Mouse (Mus musculus) bone marrow, adult 2 months (tissue): Measurements from ENCODE around the gene Borcs8. TPM values are rescaled to one million over a fixed set of nuclear protein-coding genes. Genes with fewer than 3 reads are reported as not detected.

Experiments used
- H3K27ac ChIP-seq: fragments of 200-500 bp; 2 replicates; pipeline ENCODE4 v1.5.1; 2012; ENCODE audit warnings: low read depth, mild to moderate bottlenecking, control low read depth, inconsistent platforms, low read length; ENCODE audit not compliant: control insufficient read depth, poor library complexity, insufficient read depth
- H3K4me1 ChIP-seq: fragments of 200-500 bp; 2 replicates; pipeline ENCODE4 v1.6.1; 2011; ENCODE audit warnings: low read length; ENCODE audit not compliant: control insufficient read depth, insufficient read depth
- H3K4me3 ChIP-seq: fragments of 200-500 bp; replicated peaks from 2 replicates; pipeline ENCODE3; 2011; ENCODE audit warnings: mild to moderate bottlenecking, low read depth, low read length, control low read depth; ENCODE audit not compliant: control insufficient read depth
- CTCF ChIP-seq: fragments of 200-500 bp; IDR thresholded peaks from 2 replicates; pipeline ENCODE4 v1.5.1; 2011; ENCODE audit warnings: low read length, control low read depth; ENCODE audit not compliant: control insufficient read depth, insufficient read depth
- POLR2A ChIP-seq: fragments of 200-500 bp; IDR thresholded peaks from 2 replicates; pipeline ENCODE4 v1.6.1; 2011; ENCODE audit warnings: low read depth, mild to moderate bottlenecking, control low read depth, low read length, borderline replicate concordance; ENCODE audit not compliant: control insufficient read depth
- WGBS: fragments of 180-500 bp; shearing (Covaris S2); methylation state at CpG from one replicate; pipeline ENCODE4 v1.1.7; 2018; 5-methylcytosine and 5-hydroxymethylcytosine counted together
- polyA plus RNA-seq: library from polyadenylated mRNA; stranded (reverse); fragments of >200 nt; gene quantifications from 2 replicates; pipeline ENCODE4 v1.2.4, GENCODE M21; 2011; ENCODE audit warnings: low replicate concordance; ENCODE audit not compliant: missing spikeins, insufficient read depth, insufficient read length

The Borcs8 gene
- polyA plus RNA-seq, 1 experiment: 33.6 TPM

DNA sequence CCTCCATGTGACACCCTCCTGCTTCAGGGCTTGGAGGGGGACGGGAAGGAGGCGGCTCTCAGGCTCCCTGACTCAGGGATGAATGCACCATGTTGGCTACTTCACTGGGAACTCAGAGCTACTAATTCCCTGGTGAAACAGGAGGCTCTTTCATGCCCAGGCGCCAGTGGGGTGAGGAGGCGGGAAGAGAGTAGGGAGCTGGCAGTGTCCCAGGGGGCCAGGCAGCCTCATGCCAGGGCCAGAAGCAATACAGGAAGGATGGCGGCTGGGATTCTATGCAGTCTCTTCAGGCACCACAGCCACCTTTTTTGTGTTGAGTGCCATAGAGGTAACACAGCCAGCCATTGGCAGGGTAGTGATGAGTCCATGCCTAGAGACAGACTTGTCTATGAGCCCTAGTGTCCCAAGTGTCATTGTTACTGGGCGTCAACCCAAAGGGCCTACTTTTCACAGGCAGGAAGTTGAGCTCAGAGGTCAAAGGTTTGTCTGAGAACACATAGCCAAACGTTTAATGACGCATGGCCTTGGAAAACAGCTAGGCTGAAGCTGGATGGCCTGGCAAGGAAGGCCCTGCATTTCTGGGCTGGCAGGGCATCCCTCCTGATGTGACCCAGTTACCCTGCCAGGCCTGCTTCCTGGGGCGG, 9.9 kb upstream of the Borcs8 start:
- TF ChIP-seq CTCF: no peak
- no peak for TF ChIP-seq POLR2A
- Histone ChIP-seq H3K4me3 (no peak overlapping the region), H3K4me1 (peaks cover 3% of the 10 kb centered on the region), H3K27ac (no peak overlapping the region)
- 76% methylated on average over 9 of the region's 9 CpGs for WGBS

DNA sequence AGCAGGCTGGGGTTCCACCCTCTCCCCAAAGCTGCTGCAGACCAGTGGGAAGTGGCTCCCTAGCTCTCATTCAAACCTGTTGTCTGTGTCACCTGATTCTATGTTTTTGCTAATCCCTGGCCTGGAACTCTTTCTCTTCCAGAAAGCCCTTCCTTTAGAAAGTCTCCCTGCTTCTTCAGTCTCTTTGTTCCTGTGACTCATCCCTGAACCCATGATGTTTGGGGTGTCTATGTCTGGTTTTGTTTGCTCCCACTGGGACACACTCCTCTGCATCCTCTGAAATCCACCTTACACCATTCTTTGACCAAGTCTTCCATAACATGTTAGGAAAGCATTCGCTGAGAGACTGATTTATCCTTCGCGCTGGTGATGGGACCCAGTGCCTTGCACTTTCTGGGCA, 9.2 kb upstream of the Borcs8 start:
- no peak overlapping the region for H3K4me3 ChIP-seq
- H3K4me1 ChIP-seq: peaks cover 3% of the 10 kb centered on the region
- no peak for TF ChIP-seq POLR2A
- TF ChIP-seq CTCF: no peak
- WGBS: 93% methylated on average over 3 of the region's 3 CpGs
- H3K27ac ChIP-seq: no peak overlapping the region

DNA sequence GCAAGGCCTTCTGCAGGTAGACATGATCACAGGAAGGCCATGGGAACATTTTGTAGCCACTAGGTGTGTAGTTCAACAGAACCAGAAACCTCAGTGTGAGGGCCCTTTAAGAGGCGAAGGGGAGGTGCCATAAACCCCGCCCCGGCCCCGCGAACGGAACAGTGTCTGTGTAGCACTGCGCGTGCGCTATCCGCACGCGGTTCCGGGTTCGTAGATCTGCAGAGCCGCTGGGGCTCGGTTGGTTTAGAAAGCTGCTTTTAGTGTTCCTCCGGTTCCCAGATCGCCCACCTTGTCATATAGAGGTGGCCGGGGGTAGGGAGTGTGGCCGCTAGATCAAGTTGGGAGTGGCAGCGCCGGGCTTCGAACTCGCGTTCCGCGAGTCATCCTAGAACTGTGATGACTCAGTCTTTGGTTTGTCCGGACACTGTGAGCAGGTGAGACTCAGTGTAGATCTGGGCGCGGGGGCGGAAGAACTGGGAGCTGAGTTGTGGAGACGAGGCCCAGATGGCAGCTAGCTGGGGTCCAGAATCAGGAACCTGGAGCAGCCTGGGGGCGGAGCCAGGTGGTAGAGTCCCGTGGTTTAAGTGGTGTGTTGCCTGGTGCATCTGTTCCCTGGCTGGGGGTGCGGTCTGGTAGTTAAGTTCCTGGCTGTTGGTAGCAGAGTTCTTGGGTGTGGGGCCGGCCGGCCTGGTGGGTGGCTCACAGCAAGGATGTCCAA, 8.0 kb upstream of the Borcs8 start, which contains the start of gene Nr2c2ap:
Gene Nr2c2ap, plus strand, starts transcription at position 168 of the 718 bp plus-strand sequence.
- Histone ChIP-seq H3K4me1 (peaks cover 3% of the 10 kb centered on the region), H3K27ac (peak within 1 kb of the TSS; percentile 58)
- under 1% methylated on average over 37 of the region's 37 CpGs for WGBS

DNA sequence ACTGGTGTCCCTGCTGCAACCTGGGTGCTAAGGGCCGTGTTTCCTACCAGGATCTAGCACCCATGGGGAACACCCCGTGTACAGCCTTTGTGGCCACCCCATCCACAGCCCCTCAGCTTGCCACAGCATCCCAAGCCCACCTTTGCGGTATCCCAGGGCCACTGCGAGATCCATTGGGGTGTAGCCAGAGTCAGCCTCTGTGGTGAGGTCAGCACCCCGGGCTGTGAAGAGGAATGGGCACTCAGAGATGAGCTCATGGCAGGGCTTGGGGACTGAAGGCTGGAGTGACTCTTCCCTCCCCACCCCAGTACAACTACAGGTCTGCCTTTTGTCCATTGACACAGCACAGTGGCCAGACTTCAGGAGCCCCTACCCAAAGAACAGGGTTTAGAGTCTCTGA, 5.2 kb upstream of the Borcs8 start:
- TF ChIP-seq CTCF: no peak
- TF ChIP-seq POLR2A: 0 out of 2 replicates have a peak, but pooled peaks have one; percentile 17
- 87% methylated on average over 5 of the region's 5 CpGs for WGBS
- no peak overlapping the region for H3K4me3 ChIP-seq
- H3K27ac ChIP-seq: no peak overlapping the region
- peaks cover 3% of the 10 kb centered on the region for H3K4me1 ChIP-seq

More for the DNA sequence above, 8.0 kb upstream of the Borcs8 start, which contains the start of gene Nr2c2ap:
- peak within 1 kb of the TSS; percentile 94 for H3K4me3 ChIP-seq
- no peak for TF ChIP-seq CTCF
- TF ChIP-seq POLR2A: peak; percentile 65; the same call in 1 of the 2 replicates

DNA sequence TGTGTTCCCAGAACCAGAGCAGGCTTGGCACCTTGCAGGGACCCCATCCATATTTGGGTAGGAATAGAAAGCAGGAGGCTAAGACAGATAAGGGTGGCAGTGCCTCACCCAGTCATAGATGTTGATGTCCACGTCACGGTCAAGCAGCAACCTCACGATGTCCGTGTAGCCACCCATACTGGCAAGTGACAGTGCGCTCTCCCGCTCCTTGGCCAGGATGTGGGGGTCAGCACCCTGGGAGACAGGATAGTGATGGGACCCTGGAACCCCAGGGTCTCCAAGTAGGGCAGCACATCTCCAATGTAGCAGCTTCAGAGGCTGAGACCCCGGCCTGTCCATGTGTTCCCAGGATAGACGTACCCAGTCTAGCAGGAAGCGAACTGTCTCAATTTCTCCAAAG, 4.4 kb upstream of the Borcs8 start:
- Histone ChIP-seq H3K27ac (no peak overlapping the region), H3K4me3 (no peak overlapping the region), H3K4me1 (peaks cover 3% of the 10 kb centered on the region)
- no peak for TF ChIP-seq POLR2A
- no peak for TF ChIP-seq CTCF
- WGBS: 91% methylated on average over 9 of the region's 9 CpGs

DNA sequence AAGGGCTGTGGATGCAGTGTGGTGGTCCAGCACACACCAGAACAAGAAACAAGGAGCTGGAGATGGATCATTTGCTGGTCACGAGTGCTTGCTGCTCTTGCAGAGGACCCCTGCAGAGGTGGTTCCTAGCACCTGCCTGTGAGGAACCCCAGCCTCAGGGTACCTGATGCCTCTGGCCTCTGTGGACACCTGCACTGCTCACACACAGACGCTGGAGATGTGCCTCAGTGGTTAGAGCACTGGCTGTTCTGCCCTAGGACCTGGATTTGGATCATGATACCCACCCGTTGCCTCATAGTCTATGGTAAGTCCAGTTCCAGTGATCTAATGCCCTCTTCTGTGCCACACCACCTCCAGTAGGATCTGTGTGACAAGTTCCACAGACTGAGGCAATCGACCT, 2.7 kb upstream of the Borcs8 start:
- 78% methylated on average over 4 of the region's 4 CpGs for WGBS
- Histone ChIP-seq H3K4me3 (no peak overlapping the region), H3K4me1 (peaks cover 2% of the 10 kb centered on the region; the same call in 1 of the 2 replicates), H3K27ac (no peak overlapping the region)
- TF ChIP-seq POLR2A: no peak
- TF ChIP-seq CTCF: no peak

DNA sequence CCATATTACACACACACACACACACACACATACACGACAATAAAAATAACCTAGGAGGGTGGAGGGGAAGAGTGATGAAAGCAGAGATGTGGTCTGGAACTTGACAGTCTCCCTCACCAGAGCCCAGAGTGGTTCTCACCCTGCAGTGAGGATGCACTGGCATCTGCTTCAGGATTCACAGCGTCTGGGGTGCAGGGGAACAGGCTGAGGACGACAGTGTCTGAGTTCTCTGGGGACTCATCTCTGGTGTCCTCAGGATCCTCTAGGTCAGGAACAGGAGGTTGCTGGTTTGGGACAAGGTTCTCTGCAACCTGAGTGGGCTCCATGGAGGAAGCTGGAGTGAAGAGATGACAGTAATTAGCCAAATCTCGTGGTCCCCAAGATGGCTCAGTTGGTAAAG, 1.4 kb upstream of the Borcs8 start:
- WGBS: 73% methylated on average over 4 of the region's 4 CpGs
- Histone ChIP-seq H3K4me1 (peaks cover 2% of the 10 kb centered on the region; the same call in 1 of the 2 replicates), H3K4me3 (no peak overlapping the region), H3K27ac (no peak overlapping the region)
- no peak for TF ChIP-seq POLR2A
- TF ChIP-seq CTCF: no peak

DNA sequence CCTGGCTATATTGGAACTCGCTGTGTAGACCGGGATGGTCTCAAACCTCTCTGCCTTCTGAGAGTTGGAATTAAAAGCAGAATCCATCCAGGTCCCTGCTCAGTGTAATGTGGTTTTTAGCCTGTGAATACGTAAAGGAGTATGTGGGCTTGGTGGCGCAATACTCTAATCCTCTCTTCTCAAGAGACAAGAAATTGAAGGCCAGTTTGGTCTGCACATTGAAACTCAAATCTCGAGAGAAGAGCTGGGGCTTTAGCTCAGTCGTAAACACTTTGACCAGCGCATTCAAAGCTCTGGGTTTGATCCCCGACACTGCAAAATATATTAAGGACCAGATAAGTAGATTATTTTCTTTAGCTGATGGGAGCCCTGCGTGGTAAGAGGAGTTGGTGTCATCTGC, 682 bp downstream of the Borcs8 start:
- TF ChIP-seq CTCF (no peak), POLR2A (no peak)
- WGBS: 2% methylated on average over 9 of the region's 9 CpGs

More for the DNA sequence above, 682 bp downstream of the Borcs8 start:
- Histone ChIP-seq H3K27ac (peak overlapping the region; percentile 89), H3K4me1 (peaks cover 2% of the 10 kb centered on the region; the same call in 1 of the 2 replicates), H3K4me3 (peak overlapping the region; percentile 88)
